Mouse (Mus musculus) spleen, adult 2 months (tissue): ENCODE measurements around the gene Pnmal1. TPM values are rescaled to one million over a fixed set of nuclear protein-coding genes. Genes with fewer than 3 reads are reported as not detected.

Experiments
- DNase-seq, 2 experiments: peaks; one replicate each; pipeline versions ENCODE4 v3.0.0 to v3.0.0-alpha.2; 2012 to 2021; ENCODE audit warnings: low spot score in 2 of 2, low read depth in 1 of 2
- H3K27ac ChIP-seq: fragments of 200-500 bp; 2 replicates; pipeline ENCODE4 v1.5.1; 2012; ENCODE audit warnings: low read length, inconsistent platforms; ENCODE audit not compliant: insufficient read depth
- H3K27me3 ChIP-seq: fragments of 200-500 bp; 2 replicates; pipeline ENCODE4 v1.6.1; 2012; ENCODE audit warnings: mild to moderate bottlenecking, moderate library complexity, low read length, inconsistent platforms; ENCODE audit not compliant: control insufficient read depth, insufficient read depth
- H3K36me3 ChIP-seq: fragments of 200-500 bp; 2 replicates; pipeline ENCODE4 v1.6.1; 2012; ENCODE audit warnings: mild to moderate bottlenecking, low read length, inconsistent platforms; ENCODE audit not compliant: control insufficient read depth, insufficient read depth
- H3K4me1 ChIP-seq: fragments of 200-500 bp; 2 replicates; pipeline ENCODE4 v1.6.1; 2011; ENCODE audit warnings: inconsistent platforms; ENCODE audit not compliant: control insufficient read depth, insufficient read depth, insufficient read length
- H3K4me3 ChIP-seq: fragments of 200-500 bp; 2 replicates; pipeline ENCODE4 v1.5.1; 2011; ENCODE audit warnings: mild to moderate bottlenecking, inconsistent platforms; ENCODE audit not compliant: insufficient read depth, insufficient read length; ENCODE audit errors: extremely low read depth
- CTCF ChIP-seq: fragments of 200-500 bp; IDR thresholded peaks from 2 replicates; pipeline ENCODE4 v1.5.1; 2011; ENCODE audit warnings: mild to moderate bottlenecking, inconsistent platforms; ENCODE audit not compliant: insufficient read depth, insufficient read length, insufficient replicate concordance; ENCODE audit errors: extremely low read depth
- POLR2A ChIP-seq: fragments of 200-500 bp; IDR thresholded peaks from 2 replicates; pipeline ENCODE4 v1.6.1; 2011; ENCODE audit warnings: low read depth, low read length, inconsistent platforms
- WGBS: fragments of 180-500 bp; shearing (Covaris S2); methylation state at CpG from one replicate; pipeline ENCODE4 v1.1.7; 2018; 5-methylcytosine and 5-hydroxymethylcytosine counted together
- polyA plus RNA-seq: library from polyadenylated mRNA; depleted of rRNA; stranded (reverse); fragments of >200 nt; gene quantifications from 2 replicates; pipeline ENCODE4 v1.2.3, GENCODE M21; 2012; rRNA removed

The Pnmal1 gene
- polyA plus RNA-seq, 1 experiment = not detected

GRCm38 (mm10) chr7:17010010-17010347 is 50.5 kb downstream of the Pnmal1 start:
- WGBS = 81% methylated on average over 5 of the region's 5 CpGs
- Histone ChIP-seq H3K4me3 (no peak overlapping the region), H3K4me1 (peaks cover 3% of the 10 kb centered on the region; the same call in 1 of the 2 replicates), H3K27me3 (no peaks in the 10 kb centered on the region), H3K36me3 (peaks cover 61% of the 10 kb centered on the region), H3K27ac (no peak overlapping the region)
- DNase-seq = no peak
- no peak for TF ChIP-seq POLR2A
- TF ChIP-seq CTCF = no peak

- TF ChIP-seq POLR2A (no peak), CTCF (no peak)
- H3K27ac ChIP-seq = no peak overlapping the region
Measured at GRCm38 (mm10) chr7:17011909-17012590, 52.6 kb downstream of the Pnmal1 start.

More at GRCm38 (mm10) chr7:17011909-17012590, 52.6 kb downstream of the Pnmal1 start:
- Histone ChIP-seq H3K36me3 (peaks cover 53% of the 10 kb centered on the region), H3K27me3 (no peaks in the 10 kb centered on the region), H3K4me3 (no peak overlapping the region), H3K4me1 (peaks cover 3% of the 10 kb centered on the region; the same call in 1 of the 2 replicates)
- 91% methylated on average over 7 of the region's 7 CpGs for WGBS
- DNase-seq = no peak

Other genes starting within 250 kb of the Pnmal1 start
- gene Ceacam9, start 237.8 kb upstream of the Pnmal1 start, polyA plus RNA-seq = not detected in 2 replicates
- gene Ap2s1, start 221.3 kb upstream of the Pnmal1 start, polyA plus RNA-seq = 159 and 271 TPM in 2 replicates
- gene Slc1a5, start 178.3 kb upstream of the Pnmal1 start, polyA plus RNA-seq = 152 and 243 TPM in 2 replicates
- 121 and 148 TPM in 2 replicates for gene Strn4, start 143.8 kb upstream of the Pnmal1 start, polyA plus RNA-seq
- 28.6 and 36.1 TPM in 2 replicates for gene Fkrp, start 142.9 kb upstream of the Pnmal1 start, polyA plus RNA-seq
- gene Prkd2, start 116.8 kb upstream of the Pnmal1 start, polyA plus RNA-seq = 183 and 205 TPM in 2 replicates
- 9.2 and 18.1 TPM in 2 replicates for gene Dact3, start 84.4 kb upstream of the Pnmal1 start, polyA plus RNA-seq
- 7.9 and 8.6 TPM in 2 replicates for gene Gng8, start 67.9 kb upstream of the Pnmal1 start, polyA plus RNA-seq
- gene Ptgir, start 53.2 kb upstream of the Pnmal1 start, polyA plus RNA-seq = 9.2 and 14.9 TPM in 2 replicates
- 166 and 198 TPM in 2 replicates for gene Calm3, start 35.6 kb upstream of the Pnmal1 start, polyA plus RNA-seq
- gene Pnmal2, start 15.0 kb upstream of the Pnmal1 start, polyA plus RNA-seq = 1.3 and 2.0 TPM in 2 replicates
- gene Gm42372, start 23.4 kb downstream of the Pnmal1 start, polyA plus RNA-seq = 0.40 and 0.42 TPM in 2 replicates
- gene Ccdc8, start 33.0 kb downstream of the Pnmal1 start, polyA plus RNA-seq = 2.0 and 2.2 TPM in 2 replicates
- 212 and 265 TPM in 2 replicates for gene Ppp5c, start 68.2 kb downstream of the Pnmal1 start, polyA plus RNA-seq
- 1.2 and 1.9 TPM in 2 replicates for gene Hif3a, start 102.7 kb downstream of the Pnmal1 start, polyA plus RNA-seq
- not detected in 2 replicates for gene Psg16, start 114.4 kb downstream of the Pnmal1 start, polyA plus RNA-seq
- gene Ceacam3, start 190.6 kb downstream of the Pnmal1 start, polyA plus RNA-seq = not detected in 2 replicates
- gene Psg29, start 243.8 kb downstream of the Pnmal1 start, polyA plus RNA-seq = not detected in 2 replicates